Mouse (Mus musculus): ENCODE measurements around the gene Chn2. TPM values are rescaled to one million over a fixed set of nuclear protein-coding genes. Genes with fewer than 3 reads are reported as not detected.
A peak's percentile ranks its signal among the peaks of the same experiment; 100 is the strongest.

Chn2 gene
- total RNA-seq, 2 experiments from 2014 or later = 1.1 to 1.5 TPM

DNA sequence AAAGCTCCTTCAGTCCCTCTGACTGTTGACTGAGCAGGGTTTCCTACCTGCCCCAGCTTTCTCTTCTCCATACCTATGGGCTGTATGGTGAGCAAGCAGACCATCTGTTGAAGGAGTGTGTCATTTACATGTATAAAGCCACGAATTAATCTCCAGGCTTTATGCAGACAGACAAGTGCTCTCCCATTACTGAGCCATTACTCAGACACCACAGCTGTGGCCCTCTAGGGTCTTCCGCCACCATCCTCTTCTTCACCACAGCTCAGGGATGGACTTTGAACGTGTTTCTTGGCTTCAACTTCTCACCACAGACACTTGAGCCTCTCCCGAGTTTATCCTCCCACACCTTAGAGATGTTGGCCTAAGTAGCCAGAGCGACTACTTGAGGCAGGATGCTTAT is 219.1 kb downstream of the Chn2 start:
- intact Hi-C loops (cut with DNase I) = loop anchor here (5.0 kb wide), 1 partner anchor 69 kb away; the partner anchor contains the start of gene Prr15
- no peak for DNase-seq

DNA sequence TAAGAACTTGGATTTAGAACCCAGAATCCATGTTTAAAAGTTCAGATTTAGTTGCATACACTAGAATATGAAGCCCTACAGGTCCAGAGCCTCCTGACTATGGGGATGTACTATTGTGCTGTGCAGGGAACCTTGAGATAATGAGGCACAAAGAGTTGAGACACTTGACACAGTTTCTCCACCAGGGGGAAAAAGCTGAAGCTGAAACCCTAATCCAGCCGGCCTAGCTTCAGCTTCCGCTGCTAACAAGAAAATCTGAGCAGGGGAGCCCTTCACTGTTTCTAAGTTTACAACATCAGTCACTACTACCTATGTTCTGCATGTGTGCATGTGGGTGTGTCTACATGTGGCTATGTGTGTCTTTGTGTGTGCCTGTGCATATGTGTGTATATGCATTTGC is 223.4 kb downstream of the Chn2 start:
- intact Hi-C loops (cut with DNase I) = no loop called here
- no peak for DNase-seq

GRCm38 (mm10) chr6:54263890-54264289 is 224.5 kb downstream of the Chn2 start:
- no peak for DNase-seq
- intact Hi-C loops (cut with DNase I) = no loop called here

DNA sequence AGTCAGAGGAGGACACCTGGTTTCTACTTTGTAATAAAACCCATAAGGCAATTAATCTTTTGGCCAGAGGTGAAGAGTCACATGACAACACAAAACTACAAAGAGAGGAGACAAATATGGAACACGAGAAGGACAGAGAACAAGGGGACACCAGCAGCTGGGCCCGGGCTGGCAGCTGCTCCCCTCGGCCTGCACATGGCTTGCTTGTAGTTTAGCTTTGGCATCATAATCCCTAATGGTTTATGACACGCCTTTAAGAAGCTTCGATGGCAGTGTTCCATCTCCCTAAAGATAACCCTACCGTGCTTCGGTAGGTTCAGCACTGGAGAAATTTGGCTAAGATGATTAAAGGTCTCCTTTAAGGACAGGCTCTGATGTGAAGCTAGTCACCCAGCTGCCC is 225.2 kb downstream of the Chn2 start:
- no peak for DNase-seq
- intact Hi-C loops (cut with DNase I) = no loop called here

DNA sequence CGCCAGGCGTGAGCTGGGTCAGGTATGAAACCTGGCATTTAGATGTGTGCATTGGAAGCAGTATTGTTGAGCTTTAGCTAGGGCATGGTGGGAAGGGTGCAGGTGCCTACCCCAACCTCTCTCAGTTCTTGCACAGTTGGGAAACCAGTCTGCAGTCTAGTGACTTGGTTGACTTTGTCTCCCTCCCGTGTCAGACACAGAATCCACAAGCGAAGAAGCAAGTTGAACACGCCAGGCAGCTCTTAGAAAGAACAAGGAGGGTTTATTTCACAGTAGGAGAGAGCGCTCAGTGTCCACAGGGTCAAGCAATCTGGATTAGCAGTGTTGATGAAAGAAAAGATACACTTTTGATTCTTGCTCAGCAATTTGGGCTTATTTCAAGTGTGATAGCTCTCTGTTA is 226.0 kb downstream of the Chn2 start:
- intact Hi-C loops (cut with DNase I) = no loop called here
- no peak for DNase-seq

DNA sequence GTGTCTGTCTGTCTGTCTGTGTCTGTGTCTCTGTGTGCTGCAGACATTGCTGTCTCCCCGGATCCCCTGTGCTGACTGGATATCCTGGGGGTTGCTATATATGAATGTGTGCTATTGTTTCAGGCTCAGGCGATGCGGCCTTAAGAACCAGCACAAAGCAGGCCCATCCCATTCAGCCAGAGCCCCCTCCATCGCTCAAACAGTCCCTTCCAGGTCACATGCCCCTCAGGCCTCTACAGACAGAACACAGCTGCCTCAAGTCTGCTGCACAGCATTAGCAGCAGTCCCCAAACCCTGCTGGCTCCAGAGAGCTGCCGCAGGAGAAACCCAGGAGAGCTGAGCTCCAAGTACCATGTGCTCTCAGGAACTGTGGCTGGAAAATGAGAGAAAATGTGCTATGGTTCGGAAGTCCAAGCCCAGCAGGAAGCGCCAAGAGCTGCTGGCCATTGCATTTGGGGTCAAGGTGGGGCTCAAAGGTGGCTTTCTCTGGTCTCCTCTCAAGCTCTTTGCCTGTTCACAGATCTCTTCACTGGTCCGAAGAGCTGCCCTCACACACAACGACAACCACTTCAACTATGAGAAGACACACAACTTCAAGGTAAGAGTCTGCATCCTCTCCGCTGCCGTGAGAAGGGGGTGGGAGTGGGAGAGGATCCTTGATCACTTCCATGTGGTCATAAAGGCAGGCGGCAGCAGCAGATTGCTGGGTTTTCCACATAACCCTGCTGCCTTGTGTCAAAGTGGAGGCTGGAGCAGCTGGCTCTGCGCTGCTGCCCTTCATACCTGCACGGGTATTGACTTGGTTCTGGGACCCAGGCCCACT is 233.4 kb downstream of the Chn2 start:
- intact Hi-C loops (cut with DNase I) = no loop called here

GRCm38 (mm10) chr6:54273379-54273730 is 234.0 kb downstream of the Chn2 start:
- intact Hi-C loops (cut with DNase I) = no loop called here

More for the DNA sequence above, 233.4 kb downstream of the Chn2 start:
- no peak for DNase-seq

DNA sequence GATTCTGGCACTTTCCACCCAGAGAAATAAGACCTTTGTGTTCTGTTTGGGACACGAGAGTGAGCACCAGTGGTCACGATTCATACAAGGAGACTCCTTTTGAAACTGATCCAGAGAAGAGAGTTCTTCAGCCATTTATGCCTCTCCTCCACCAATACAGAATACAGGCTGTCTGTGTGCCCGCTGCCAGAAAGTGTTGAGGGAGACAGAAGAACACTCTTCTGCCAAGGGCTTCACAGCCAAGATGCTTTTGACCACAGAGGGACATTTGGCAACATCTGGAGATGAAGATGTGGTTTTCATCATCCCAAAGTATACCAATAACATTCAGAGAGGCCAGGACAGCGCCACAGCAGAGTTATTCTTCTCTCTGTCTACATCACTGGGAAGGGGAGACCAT is 237.9 kb downstream of the Chn2 start:
- intact Hi-C loops (cut with DNase I) = no loop called here

More at GRCm38 (mm10) chr6:54273379-54273730, 234.0 kb downstream of the Chn2 start:
- no peak for DNase-seq

DNA sequence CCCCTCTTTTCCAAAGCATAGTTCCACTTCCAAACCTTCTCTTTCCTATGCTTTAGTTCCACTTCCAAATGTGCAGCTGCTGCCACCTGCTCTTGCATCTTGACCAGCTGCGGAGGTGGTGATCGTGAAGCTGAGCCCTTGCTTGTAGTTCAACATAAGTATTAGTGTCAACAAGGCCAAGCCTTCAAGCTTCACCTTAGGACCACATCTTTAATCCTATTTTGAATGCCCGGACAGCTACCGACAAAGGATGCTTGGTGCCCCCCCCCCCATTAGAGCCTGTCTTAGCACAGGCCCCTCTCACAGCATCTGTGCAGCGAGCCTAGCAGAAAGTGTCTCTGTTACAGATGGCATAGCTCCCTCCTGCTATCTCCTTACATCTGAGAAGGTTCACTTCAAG is 238.5 kb downstream of the Chn2 start:
- intact Hi-C loops (cut with DNase I) = no loop called here
- no peak for DNase-seq

More for the DNA sequence above, 237.9 kb downstream of the Chn2 start:
- DNase-seq = no peak

GRCm38 (mm10) chr6:54278613-54279012 is 239.3 kb downstream of the Chn2 start:
- intact Hi-C loops (cut with DNase I) = no loop called here

GRCm38 (mm10) chr6:54279391-54279790 is 240.0 kb downstream of the Chn2 start:
- intact Hi-C loops (cut with DNase I) = no loop called here
- DNase-seq = no peak

More at GRCm38 (mm10) chr6:54278613-54279012, 239.3 kb downstream of the Chn2 start:
- DNase-seq = no peak

DNA sequence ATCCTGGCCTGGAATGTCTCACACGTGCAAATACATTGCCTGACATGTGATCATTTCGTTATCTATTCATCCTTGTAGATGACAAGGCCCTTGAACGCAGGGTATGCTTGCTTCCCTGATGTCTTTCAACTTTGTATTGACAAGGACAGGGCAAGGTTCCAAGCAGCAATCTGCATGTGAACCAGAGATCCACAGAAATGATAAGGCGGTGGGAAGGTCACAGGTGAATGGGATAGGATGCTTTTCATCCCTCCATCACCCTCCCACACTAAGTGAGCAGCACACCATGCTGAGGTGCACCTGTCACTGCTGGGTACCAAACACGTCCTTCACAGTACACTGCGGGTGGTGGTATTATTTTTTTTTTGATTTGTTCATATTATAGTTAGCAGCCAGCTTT is 240.9 kb downstream of the Chn2 start:
- no peak for DNase-seq
- intact Hi-C loops (cut with DNase I) = no loop called here

DNA sequence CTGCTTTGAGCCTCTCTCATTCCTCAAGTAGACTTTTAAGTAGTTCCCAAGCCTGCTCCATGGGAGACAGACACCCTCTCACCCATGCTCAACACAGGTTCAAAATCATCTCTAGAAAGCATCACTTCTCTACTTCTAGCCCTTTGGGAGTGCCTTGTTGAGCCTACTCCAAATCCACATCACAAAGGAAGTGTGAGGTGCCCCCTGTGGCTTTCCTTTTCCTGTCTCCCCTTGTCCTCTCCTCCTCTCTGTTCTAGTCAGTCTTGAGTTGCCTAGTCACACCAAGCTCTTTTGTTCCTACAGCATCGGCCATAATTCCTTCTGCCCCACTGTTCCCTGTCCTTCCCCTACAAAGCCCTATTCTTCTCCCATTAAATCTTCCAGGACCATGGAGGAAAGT is 243.9 kb downstream of the Chn2 start:
- DNase-seq = no peak

DNA sequence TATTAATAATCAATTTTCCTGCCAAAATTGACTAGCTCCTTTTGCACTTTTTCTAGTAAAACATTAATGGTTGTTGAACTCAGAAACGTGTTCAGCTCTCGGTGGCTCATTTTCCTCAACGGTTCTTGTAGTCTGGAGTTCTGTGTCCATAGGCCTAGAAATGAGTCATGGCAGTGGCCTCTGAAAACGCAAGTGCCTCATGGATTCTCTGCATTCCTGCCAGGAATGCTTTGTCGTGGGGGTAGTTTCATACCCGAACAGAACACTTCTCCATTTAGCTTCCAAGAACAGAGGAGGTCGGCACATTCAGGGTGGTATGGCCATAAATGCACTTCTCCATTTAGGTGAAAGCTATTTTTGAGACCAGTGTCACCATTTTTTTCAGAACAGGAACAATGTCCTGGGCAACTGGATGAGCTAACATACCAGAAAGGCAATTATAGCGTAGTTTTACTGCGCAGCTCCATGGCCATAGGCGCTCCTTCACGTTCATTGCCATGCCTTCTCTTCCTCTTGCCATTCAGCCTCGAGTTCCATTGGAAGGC is 244.9 kb downstream of the Chn2 start:
- DNase-seq = no peak
- intact Hi-C loops (cut with DNase I) = no loop called here

More for the DNA sequence above, 243.9 kb downstream of the Chn2 start:
- intact Hi-C loops (cut with DNase I) = no loop called here

- DNase-seq = no peak
- intact Hi-C loops (cut with DNase I) = no loop called here
These were observed 247.5 kb downstream of the Chn2 start for GRCm38 (mm10) chr6:54286813-54287212.

- no peak for DNase-seq
- intact Hi-C loops (cut with DNase I) = no loop called here
These were observed 250.6 kb downstream of the Chn2 start for GRCm38 (mm10) chr6:54289774-54290500.

GRCm38 (mm10) chr6:54297231-54297630 is 257.9 kb downstream of the Chn2 start:
- intact Hi-C loops (cut with DNase I) = no loop called here
- no peak for DNase-seq

- intact Hi-C loops (cut with DNase I) = no loop called here
- peak in 1 of 2 experiments; percentile 20 for DNase-seq
These were observed 260.1 kb downstream of the Chn2 start for GRCm38 (mm10) chr6:54299417-54299816.

DNA sequence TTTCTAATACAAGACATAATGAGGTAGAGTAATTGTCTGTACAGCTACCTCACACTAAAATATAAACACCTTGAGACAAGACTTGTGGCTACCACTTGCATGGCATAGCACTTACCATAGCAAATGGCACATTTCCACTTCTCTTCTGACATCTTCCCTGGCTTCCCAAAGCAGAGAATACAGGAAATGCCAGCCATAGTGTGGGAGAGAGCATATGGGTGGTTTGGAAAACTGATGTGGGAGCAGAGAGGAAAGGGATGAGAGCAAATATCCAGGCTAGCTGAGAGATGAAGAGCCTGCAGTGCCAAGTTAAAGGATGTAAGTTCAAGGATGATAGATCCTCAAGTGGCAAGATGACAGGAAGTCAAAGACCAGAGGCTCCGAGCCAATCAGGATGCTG is 266.4 kb downstream of the Chn2 start:
- no peak for DNase-seq
- intact Hi-C loops (cut with DNase I) = no loop called here

DNA sequence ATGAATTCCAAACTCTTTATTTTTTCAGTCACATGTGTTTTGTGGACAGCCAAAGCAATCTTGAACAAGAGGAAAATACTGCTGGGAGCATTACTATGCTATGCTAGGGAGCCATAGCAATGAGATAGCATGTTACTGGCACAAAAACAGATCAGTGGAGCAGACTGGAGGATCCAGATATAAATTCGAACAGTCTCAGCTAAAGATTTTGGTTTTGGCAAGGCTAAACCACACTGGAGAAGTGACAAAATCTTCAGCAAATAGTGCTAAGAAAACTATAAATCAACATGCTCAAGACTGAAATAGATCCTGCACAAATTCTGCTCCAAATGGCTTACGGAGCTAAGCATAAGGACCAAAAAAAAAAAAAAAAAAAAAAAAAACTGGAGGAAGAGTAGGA is 273.7 kb downstream of the Chn2 start:
- intact Hi-C loops (cut with DNase I) = no loop called here
- DNase-seq = no peak

DNA sequence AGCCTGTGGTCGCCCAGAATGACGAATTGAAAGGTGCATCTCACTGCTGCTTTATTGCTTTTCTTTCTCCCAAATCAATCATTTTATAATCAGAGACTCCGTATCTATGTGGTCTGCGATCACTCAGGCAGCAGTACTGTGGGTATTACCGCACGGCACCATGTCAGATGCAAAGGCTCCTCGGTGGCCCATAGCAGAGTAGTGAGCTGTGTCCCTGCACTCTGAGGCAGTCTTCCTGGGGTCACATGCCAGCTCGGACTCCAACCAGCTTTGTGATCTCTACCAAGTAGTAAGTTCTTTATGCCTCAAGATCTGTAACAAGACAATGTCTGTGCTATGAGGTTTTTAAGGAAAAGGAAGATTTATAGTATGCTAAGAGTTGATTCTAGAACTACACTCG is 279.3 kb downstream of the Chn2 start:
- intact Hi-C loops (cut with DNase I) = no loop called here
- DNase-seq = no peak

GRCm38 (mm10) chr6:54319198-54319597 is 279.8 kb downstream of the Chn2 start:
- DNase-seq = no peak
- intact Hi-C loops (cut with DNase I) = no loop called here

Measured in gastrocnemius, postnatal 36 days (tissue).